Mouse (Mus musculus): ENCODE data around the gene Ypel1.

The Ypel1 gene

DNA sequence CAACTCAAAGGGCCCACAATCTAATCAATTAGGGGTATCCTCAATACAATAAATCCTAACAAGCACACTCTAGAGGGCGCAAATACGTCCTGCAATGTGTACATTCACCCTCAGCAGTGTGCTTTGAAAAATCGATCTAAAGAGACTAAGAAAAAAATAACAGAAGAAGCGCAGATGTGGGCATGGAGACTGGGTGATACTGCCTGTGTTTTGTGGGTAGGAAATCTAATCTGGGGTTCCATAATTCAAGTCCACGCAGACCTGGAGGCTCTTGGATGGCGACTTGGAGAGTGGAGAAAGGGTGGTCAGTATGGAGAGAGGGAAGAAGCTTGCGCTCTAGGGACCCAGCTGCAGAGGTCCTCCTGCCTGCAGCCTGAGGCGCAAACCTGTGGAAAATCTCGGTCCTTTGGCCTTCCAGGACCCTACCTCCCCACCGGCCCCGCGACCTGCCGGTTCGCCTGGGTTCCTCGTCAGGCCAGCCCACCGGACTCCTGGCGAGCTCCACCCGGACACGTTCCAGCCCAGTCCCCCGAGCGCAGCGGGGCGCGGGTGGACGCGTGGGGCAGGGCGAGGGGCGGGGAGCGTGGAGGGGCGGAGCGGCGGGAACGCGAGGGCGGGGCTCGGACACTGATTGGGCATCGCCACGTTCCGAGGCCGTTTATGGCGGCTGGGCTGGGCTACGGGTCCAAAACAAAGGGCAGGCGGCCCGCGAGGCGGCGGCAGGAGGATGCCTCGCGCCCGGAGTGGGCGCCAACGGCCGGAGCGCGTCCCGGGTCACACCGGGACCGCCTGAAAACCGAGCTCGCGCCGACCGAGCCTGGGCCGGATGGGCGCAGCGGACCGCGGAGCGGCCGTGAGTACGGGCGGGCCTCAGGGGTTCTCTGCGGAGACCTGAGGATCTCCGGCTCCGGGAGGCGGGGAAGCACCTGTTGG lies at the start of gene Ypel1:
TSS of gene Ypel1 (plus strand) at position 186 of the 933 bp plus-strand sequence.
- DNase-seq (ENCODE audit: low read depth, low spot score): peak; percentile 79

GRCm38 (mm10) chr16:17024469-17025148 lies 44.9 kb upstream of the Ypel1 start:
- DNase-seq (ENCODE audit: low read depth, low spot score): no peak

- DNase-seq (ENCODE audit: low read depth, low spot score): no peak
These were observed 39.4 kb upstream of the Ypel1 start for GRCm38 (mm10) chr16:17029971-17030695.

GRCm38 (mm10) chr16:17033754-17034153 lies 35.7 kb upstream of the Ypel1 start:
- no peak for DNase-seq (ENCODE audit: low read depth, low spot score)

GRCm38 (mm10) chr16:17040716-17041115 lies 28.8 kb upstream of the Ypel1 start:
- no peak for DNase-seq (ENCODE audit: low read depth, low spot score)

DNA sequence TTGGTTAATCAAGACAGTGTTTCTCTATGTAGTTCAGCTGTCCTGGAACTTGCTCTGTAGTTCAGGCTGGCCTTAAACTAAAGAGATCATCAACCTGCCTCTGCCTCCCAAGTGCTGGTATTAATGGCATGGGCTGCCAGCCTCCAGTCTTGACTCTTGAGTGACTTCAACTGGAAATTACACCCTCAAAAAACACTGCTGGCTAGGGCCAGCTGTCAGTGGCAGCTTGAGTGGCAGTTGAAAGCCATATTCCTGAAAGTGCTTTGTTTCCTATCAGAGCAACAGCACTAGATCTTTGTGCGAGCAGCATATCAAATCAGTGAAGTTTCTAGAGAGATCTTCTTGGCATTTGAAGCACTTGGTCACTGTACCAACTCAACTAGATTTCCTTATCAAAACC lies 28.1 kb upstream of the Ypel1 start:
- DNase-seq (ENCODE audit: low read depth, low spot score): no peak

DNA sequence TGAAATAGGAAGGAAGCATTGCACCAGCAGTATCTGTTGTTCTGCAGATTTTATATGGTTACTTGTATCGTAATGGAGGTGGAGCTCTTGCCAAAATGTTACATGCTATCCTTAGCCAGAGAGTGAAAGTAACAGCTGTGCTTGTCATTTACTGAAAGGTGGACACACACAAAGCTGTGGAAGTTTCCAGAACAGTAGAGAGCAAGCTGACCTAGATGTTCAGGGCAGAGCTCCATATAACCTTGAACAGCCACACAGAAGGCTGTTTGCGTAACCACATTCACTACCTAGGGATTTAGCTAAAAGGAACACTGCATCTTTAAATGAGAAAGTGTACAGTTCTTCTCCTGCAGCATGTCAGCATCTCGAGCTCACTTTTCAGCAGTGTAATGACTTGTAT lies 25.2 kb upstream of the Ypel1 start:
- DNase-seq (ENCODE audit: low read depth, low spot score): no peak

DNA sequence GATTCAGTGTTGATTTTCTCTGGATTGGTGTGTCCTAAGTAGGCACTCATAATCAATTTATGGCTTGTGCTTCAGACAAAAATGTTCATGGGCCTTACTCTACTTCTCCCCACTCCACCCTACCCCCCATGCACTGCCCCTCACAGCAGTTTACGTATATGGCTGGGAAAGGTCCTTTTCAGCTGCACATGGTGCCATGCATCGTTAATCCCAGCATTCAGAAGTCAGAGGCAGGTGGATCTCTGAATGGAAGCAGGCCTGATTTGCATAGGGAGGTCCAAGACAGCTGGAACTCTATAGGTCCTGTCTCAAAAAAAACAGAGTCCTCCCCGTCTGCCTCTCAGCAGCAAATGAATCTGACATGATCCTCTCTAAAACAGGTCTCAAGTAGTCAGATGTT lies 24.2 kb upstream of the Ypel1 start:
- no peak for DNase-seq (ENCODE audit: low read depth, low spot score)

DNA sequence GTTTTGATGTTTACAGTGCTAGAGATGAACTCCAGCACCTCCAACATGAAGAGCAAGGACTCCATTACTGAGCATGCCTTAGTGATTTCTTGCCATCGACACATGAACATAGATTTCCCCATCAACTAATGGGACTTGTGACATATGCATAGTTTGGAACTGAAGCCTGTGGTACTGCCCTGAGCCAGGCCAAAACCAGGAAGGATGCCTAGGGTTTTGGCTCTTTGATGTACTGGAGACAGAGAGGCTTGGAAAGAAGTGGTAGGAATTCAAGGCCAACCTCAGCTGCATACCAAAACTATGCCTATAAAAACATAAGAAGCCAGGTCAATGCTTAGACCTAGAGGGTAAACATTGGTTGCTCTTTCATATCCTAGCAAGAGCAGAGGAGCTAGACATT lies 19.6 kb upstream of the Ypel1 start:
- no peak for DNase-seq (ENCODE audit: low read depth, low spot score)

GRCm38 (mm10) chr16:17052087-17052486 lies 17.4 kb upstream of the Ypel1 start:
- no peak for DNase-seq (ENCODE audit: low read depth, low spot score)

DNA sequence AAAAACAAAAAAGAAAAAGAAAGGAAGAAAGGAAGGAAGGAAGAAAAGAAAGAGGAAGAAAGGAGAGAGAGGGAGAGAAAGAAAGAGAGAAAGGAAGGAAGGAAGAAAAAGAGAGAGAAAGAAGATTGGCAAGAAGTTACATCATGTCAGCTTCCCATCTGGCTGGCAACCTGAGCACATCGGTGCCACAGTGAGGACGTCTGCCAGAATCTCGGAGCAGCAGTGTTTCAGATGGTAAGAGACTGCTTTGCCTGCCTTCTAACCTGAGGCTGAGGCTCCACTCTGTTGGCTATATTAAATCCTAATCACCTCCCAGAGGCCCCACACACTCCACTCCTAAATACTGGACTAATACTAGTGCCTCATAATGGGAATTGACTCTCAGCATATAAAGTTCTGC lies 15.6 kb upstream of the Ypel1 start:
- no peak for DNase-seq (ENCODE audit: low read depth, low spot score)

GRCm38 (mm10) chr16:17055584-17055983 lies 13.9 kb upstream of the Ypel1 start:
- DNase-seq (ENCODE audit: low read depth, low spot score): no peak

DNA sequence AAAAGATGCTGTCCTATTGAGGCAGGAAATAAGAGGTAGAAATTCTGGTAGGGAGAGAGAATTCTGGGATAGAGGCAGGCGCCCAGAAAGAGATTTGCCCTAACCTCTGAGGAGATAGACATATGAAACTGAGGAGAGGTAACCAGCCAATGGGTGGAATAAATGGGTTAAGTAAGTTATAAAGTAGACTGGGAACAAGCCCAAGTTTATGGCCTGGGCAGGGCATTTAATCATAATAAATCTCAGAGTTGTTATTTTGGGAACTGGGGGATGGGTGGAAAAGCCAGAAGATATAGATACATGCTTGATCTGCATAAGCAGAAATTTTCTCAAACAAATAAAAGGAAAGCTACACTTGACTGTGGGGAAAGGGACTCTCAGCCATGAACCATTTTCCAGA lies 7.2 kb upstream of the Ypel1 start:
- no peak for DNase-seq (ENCODE audit: low read depth, low spot score)

DNA sequence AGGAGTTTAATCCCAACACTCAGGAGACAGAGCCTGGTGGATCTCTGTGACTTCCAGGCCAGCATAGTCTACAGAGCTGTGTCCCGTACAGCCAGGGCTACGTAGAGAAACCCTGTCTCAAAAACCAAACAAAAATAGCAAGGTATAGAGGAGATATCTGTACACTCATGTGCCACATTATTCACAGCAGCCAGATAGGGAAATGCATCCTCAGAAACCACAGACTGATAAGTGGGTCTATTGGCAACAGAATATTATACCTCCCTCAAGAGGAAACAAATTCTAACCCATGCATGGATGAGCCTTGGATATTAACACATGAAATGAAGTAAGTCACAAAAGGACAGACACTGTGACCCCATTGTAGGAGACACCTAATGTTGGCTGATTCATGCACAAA lies 1.9 kb upstream of the Ypel1 start:
- no peak for DNase-seq (ENCODE audit: low read depth, low spot score)

- DNase-seq (ENCODE audit: low read depth, low spot score): no peak
These were observed 1.2 kb downstream of the Ypel1 start for GRCm38 (mm10) chr16:17070716-17071115.

- DNase-seq (ENCODE audit: low read depth, low spot score): no peak
These were observed 3.5 kb downstream of the Ypel1 start for GRCm38 (mm10) chr16:17073000-17073399.

DNA sequence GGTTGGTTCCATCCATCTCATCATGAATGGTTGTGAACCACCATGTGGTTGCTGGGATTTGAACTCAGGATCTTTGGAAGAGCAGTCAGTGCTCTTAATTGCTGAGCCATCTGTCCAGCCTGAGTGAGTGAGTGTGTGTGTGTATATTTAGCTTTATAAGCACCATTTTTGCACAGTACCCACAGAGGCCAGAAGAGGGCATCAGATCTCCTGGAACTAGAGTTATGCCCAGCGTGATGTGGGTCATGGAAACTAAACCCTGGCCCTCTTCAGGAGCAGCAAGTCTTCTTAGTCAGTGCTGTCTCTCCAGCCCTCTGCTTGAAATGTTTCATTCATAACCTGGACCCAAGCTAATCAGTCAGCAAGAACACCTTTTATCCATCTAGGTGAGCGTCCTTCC lies 6.8 kb downstream of the Ypel1 start:
- DNase-seq (ENCODE audit: low read depth, low spot score): peak; percentile 70

DNA sequence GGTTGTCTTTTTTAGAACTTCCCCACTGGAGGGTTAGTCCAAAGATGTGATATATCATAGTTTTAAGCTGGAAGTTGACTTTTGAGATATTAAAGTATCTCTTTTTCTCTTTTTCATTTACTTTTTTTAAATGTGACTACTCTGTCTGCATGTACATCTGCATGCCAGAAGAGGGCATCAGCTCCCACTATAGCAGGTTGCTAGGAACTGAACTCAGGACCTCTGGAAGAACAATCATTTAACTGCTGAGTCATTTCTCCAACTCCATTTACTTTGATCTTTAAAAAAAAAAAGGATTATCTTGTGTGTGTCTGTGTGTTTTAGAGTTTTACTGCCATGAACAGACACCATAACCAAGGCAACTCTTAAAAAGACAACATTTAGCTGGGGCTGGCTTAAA lies 7.4 kb downstream of the Ypel1 start:
- peak; percentile 28 for DNase-seq (ENCODE audit: low read depth, low spot score)

DNA sequence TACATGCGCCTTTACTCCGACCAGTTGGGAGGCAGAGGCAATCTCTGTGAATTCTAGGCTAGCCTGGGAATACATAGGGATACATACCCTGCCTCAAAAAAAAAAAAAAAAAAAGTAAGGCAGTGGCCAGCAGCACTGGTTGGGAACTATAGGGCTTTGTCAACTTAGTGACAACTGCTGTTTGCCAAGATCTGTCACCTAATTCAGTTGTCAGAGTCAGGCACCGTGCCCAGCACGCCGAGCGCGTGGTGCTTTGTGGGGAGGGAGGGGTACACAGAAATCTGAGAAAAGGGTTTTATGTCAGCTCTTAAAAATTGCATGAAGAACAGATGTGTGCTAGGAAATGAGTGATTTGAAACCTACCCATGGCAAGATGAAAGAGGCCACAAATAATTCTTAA lies 8.6 kb downstream of the Ypel1 start:
- DNase-seq (ENCODE audit: low read depth, low spot score): no peak

GRCm38 (mm10) chr16:17082121-17082792 lies 12.8 kb downstream of the Ypel1 start:
- no peak for DNase-seq (ENCODE audit: low read depth, low spot score)

DNA sequence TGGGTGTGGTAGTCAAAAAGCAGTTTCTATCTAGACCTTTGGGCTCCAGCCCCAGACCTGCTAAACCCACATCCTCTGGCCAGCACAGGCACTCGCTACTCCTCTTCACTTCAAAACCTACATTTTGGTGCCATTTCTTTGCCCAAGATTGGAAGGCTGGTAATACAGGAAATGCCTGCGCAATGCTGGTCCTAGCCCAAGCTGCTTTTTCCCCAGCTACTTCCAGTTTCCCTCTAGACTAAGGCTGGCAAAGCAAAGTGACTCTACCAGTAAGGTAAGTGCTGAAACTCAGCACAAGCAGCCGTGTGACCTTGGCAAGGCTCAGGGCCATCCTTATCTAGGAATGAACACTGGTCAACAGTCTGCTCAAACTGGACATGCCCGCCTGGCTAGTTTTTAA lies 16.1 kb downstream of the Ypel1 start:
- no peak for DNase-seq (ENCODE audit: low read depth, low spot score)

DNA sequence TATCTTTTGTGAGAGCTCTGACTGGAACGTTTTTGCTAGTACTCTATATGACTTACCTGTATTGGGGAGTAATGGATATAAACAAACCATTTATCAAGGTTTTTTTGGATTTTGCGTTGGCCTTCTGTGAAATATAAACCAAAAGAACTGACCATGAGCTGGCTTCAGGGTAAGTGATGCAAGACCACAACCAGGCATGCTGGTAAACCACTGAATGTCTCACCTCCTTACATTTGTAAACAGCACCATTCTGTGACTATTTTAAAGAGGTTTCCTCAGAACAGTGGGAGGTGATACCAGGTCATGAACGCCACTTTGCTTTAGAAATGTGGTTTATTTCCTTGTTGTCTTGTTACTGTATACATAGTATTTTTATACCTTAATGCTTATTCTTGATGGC lies 16.7 kb downstream of the Ypel1 start:
- no peak for DNase-seq (ENCODE audit: low read depth, low spot score)

Data from ES-CJ7 (cell line).